In genomic region chr6:14924976-14925489, GRCm38 (mm10) we compare ENCODE assay signal across 24 mouse cellular contexts. TPM values are rescaled to one million over a fixed set of nuclear protein-coding genes. Genes with fewer than 3 reads are reported as not detected.
"Had no signal": no experiment of that assay in that cellular context is flagged by ENCODE, and none has a peak within 500 bp of the region (broad histone marks: within the 10 kb centered on the region; RNA-seq: fewer than 3 reads in every experiment).

No protein-coding gene starts in this region.

- H3K9ac ChIP-seq: kidney, embryonic 15.5 days; limb, embryonic 12.5 days; limb, embryonic 15.5 days; liver, embryonic 12.5 days; liver, embryonic 15.5 days; lung, embryonic 15.5 days; midbrain, embryonic 13.5 days; neural tube, embryonic 13.5 days; stomach, embryonic 15.5 days had no signal

- H3K4me3 ChIP-seq: kidney, embryonic 15.5 days; limb, embryonic 12.5 days; limb, embryonic 15.5 days; liver, embryonic 12.5 days; liver, embryonic 15.5 days; lung, embryonic 15.5 days; megakaryocyte, embryonic 14.5 days; midbrain, embryonic 10.5 days; midbrain, embryonic 13.5 days; myocyte; neural tube, embryonic 13.5 days; stomach, embryonic 15.5 days had no signal

- DNase-seq: kidney, postnatal 10 days; kidney, postnatal 4 days; left cerebral cortex, postnatal 4 days; lung, adult 18-20 months; lung, postnatal 10 days; lung, postnatal 36 days; right cerebral cortex, postnatal 14 days; spleen, adult 18-20 months; thymus, adult 18-20 months; thymus, postnatal 36 days had no signal

- H3K4me1 ChIP-seq: kidney, embryonic 15.5 days; limb, embryonic 12.5 days; limb, embryonic 15.5 days; liver, embryonic 12.5 days; liver, embryonic 15.5 days; megakaryocyte, embryonic 14.5 days; midbrain, embryonic 10.5 days; midbrain, embryonic 13.5 days; neural tube, embryonic 13.5 days; stomach, embryonic 15.5 days had no signal

- H3K27ac ChIP-seq: kidney, embryonic 15.5 days; limb, embryonic 12.5 days; limb, embryonic 15.5 days; liver, embryonic 12.5 days; liver, embryonic 15.5 days; lung, embryonic 15.5 days; midbrain, embryonic 10.5 days; midbrain, embryonic 13.5 days; neural tube, embryonic 13.5 days; stomach, embryonic 15.5 days had no signal

- H3K27me3 ChIP-seq: kidney, embryonic 15.5 days; limb, embryonic 12.5 days; limb, embryonic 15.5 days; liver, embryonic 12.5 days; liver, embryonic 15.5 days; lung, embryonic 15.5 days; megakaryocyte, embryonic 14.5 days; midbrain, embryonic 13.5 days; neural tube, embryonic 13.5 days; stomach, embryonic 15.5 days had no signal

- ATAC-seq: liver, embryonic 12.5 days; midbrain, embryonic 13.5 days; midbrain, embryonic 16.5 days had no signal

- H3K9me3 ChIP-seq: kidney, embryonic 15.5 days; limb, embryonic 12.5 days; limb, embryonic 15.5 days; liver, embryonic 12.5 days; liver, embryonic 15.5 days; lung, embryonic 15.5 days; midbrain, embryonic 10.5 days; midbrain, embryonic 13.5 days; neural tube, embryonic 13.5 days; stomach, embryonic 15.5 days had no signal

- H3K36me3 ChIP-seq: kidney, embryonic 15.5 days; limb, embryonic 12.5 days; liver, embryonic 12.5 days; liver, embryonic 15.5 days; midbrain, embryonic 13.5 days; neural tube, embryonic 13.5 days had no signal

- H3K4me2 ChIP-seq: kidney, embryonic 15.5 days; limb, embryonic 12.5 days; limb, embryonic 15.5 days; liver, embryonic 12.5 days; liver, embryonic 15.5 days; lung, embryonic 15.5 days; midbrain, embryonic 13.5 days; neural tube, embryonic 13.5 days; stomach, embryonic 15.5 days had no signal

RNA-seq across cellular contexts. Expression of gene Foxp2, which starts 23.9 kb away (rescaled TPM):
- total RNA-seq: monocyte, adult 5-6 weeks had no signal
- polyA plus RNA-seq: myocyte had no signal
